Mouse (Mus musculus) activated CD4-positive, CD25-positive, alpha-beta regulatory T cell, adult 4 months (primary cell): Measurements from ENCODE around the gene Prkce. TPM values are rescaled to one million over a fixed set of nuclear protein-coding genes. Genes with fewer than 3 reads are reported as not detected.

Experiments
- ATAC-seq: one replicate; pipeline ENCODE4 v1.8.0; 2017
- polyA plus RNA-seq, 2 experiments: library from polyadenylated mRNA; unstranded; fragments of 100-300 nt; shearing (Covaris generic); gene quantifications; one replicate each; pipeline ENCODE4 v1.2.1; 2017

Prkce gene
- polyA plus RNA-seq, 2 experiments from 2014 or later, result 2.1 to 2.9 TPM

DNA sequence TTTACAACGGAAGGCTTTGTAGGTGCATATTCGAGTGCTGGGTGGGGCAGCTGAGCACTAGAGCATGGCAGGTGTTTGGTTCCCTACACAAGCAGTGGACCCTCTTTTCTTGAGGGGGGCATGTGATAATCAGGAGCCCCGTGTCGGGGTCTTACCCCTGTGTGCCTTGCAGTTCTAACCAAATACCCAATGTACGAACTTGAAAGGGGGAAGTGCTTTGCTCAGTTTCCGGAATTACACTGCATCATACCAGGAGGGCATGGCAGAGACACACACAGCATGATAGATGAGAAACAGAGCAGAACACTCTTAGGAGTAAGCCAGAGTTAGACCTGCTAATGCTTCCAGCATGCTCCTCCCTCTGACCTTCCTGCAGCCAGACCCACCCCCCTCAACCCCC lies 208.8 kb downstream of the Prkce start:
- ATAC-seq, result no peak

DNA sequence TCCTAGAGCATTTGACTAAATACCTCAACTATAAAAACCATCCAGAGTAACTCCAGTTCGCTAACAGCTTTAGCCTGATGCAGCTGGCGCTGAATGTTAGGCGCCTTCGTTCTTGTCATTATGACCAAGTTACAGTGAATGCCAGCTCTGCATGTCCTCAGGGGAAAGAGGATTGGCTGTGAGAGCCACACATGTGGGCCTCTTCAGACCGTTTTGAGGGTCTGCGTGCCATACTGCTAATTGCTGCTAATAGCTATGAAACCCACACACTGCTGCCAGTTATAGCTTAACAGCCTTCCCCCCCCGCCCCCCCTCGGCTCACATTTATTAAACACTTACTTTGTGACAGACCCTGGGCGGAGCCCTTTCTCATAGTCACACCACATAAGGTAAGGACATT lies 210.3 kb downstream of the Prkce start:
- ATAC-seq, result no peak

DNA sequence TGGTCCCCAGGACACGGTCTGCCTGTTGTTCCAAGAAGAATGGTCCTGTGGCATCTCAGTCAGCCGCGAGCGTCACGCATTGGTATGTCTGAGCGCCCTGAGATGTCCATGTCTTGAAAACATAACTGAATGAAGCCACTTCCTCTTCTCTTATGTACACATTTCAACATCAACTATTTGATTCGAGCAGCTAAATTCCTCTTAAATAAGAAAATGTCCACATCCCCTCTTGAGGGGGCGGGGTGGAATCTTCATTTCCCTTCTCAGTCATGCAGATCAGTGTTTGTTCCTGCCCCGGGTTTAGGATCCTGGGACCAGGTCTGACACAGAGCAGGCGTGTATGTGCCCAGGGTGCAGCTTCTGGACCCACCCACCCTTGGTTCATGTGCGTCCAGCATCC lies 211.0 kb downstream of the Prkce start:
- ATAC-seq, result no peak

DNA sequence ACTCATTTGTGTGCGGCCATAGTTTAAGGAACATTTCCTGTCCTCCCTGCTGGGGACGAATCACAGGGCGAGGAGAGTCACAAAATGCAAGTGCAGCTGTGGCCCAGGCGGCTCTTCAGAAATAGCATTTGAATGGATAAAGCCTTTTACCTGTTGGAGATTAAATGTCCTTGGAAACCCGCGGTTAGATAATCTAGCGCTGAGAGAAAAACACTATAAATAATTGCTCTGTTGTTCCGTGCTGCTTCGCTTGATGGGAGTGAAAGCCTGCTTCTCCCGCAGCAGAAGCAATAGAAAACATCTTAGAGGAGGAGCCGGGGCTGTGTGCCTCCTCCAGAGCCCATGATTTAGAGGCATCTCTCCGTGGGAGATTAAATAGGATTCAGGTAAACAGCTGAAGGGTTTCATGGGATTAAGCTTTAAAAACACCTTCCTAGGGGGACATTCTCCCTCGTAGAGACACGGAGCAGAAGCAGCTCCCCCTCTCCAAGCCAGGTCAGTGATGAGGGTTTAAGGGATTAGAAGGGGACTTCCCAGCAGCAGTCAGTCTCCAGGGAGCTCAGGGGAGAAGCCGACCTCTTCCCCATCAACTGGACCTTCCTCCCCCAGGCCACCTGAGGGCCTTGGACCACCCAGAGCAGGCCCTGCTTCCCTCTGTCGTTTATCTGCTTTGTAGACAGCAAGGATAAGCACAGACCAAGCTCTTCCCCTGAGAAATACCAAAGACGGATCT lies 212.0 kb downstream of the Prkce start:
- no peak for ATAC-seq

DNA sequence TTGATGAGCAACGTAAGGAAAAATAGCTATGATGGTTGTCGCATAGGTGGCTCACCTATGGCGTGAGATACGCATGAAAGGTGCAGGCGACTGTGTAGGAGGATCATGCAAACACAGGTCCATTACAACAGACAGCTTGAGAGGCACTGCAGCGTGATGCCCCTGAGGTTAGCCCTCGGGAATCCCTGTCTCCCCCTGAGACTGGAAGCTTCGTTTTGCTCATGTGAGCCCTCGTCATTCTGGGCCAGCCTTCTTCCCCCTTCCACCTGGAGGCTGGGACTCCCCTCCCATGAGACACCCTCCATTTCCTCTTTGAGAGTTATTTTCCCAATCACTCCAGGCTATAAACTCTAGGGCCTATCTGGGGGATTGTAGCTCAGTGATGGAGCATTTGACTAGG lies 213.9 kb downstream of the Prkce start:
- ATAC-seq, result no peak

DNA sequence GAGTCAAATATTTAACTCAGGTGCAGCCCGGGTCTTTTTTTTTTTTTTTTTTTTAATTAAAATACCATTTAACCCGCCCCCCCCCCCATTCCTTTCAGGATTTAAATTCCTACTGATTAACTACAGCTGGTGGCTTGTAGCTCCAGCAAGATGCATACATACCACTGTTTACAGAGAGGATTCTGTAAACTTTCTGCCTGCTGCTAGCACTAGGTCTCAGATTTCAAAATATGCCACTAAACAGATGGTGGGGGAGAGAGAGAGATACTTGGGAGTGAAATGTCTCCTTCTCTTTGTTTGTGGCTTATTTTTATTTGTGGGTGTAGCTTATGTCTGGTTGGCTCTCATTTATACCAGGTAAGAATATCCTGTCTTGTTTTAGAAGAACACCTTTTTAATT lies 215.3 kb downstream of the Prkce start:
- ATAC-seq, result no peak

DNA sequence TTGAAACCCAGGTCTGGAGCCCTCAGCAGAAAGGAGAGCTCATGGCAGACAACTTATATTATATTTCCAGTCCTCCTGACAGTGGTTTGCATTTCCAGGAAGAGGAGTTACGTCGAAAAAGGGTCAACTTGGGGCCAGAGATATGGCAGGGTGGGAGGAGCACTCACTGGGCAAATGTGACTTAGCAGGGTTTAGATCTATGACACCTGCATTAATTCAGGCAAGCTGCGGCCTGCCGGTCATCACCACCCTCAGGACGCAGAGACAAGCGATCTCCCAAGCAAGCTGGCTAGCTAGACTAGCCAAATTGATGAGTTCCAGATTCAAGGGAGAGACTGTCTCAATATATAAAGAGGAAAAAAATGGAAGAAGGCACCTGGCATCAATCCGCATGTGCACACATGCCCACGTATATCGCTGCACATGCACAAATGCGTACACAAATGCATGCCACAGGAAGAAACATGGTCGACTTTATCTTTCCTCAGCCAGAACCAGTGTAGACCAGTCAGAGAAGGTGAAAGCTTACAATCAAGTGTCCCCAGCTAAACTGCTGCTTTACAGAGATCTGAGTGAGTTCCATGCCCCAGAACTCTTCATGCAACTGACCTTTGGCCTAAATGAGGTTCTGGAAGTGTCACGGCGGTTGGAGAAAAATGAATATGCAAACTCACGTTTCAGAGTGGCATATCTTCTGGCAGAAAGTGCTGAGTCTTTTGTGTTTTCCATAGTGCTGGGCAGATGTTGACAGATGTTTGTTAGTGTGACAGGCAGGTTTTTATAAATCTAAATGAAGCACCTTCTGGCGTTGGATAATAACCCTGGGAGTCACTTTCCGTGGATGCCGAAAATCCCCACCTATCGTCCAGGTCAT lies 216.4 kb downstream of the Prkce start:
- ATAC-seq, result no peak

DNA sequence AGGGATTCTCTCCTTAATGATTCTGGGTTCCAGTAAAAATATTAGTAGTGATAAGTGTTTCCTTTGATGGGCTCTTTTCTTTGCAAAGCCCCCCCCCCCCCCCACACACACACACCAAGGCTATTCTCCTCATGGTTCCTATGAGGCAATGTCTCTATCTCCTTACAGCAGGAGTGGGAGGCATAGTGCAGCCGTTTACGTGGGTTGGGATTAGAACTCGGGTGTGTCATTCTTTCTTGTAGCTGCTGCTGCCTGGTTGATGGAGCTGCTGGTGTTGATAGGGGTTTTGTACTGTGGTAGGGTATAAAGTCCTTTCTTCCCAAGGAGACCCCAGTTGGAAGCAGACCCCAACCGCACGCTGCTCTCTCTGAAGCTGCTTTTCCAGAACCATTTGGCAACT lies 224.9 kb downstream of the Prkce start:
- no peak for ATAC-seq

DNA sequence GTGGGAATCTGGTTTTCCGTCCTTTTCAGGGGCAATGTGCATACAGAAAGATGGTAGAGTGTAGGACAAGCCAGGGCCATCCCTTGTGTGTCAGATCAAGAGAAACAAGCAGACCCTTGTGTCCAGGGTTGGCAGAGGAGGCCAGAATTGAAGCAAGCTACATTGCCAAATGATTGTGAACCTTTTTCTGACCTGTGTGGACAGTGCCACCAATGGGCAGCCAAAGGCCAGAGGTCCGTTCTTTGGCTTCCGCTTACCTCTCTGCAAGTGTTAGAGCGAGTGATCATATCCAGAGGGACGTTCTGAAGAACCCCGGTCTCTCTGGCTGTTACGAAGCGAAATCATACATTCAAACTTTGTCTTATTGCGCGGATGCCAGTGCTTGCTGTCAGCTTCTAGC lies 225.6 kb downstream of the Prkce start:
- no peak for ATAC-seq

DNA sequence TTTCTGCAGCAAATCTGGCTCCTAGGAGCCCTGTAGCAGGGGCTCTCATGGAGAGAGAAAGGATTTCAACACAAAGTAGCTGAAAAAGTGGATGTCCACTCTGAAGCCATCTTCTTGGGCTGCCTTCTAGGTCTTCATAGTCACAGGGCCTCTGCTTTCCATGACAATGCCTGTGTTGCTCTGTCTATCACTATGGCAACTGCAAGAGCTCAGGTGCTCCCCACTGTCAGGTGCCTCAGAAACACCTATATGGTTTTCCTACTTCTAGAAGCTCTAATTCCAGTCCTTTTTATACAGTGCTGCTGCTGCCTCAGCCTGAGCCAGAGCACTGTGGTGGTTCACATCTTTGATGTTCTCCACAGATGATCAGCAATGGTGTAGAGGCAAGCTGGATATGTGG lies 229.5 kb downstream of the Prkce start:
- ATAC-seq, result no peak

DNA sequence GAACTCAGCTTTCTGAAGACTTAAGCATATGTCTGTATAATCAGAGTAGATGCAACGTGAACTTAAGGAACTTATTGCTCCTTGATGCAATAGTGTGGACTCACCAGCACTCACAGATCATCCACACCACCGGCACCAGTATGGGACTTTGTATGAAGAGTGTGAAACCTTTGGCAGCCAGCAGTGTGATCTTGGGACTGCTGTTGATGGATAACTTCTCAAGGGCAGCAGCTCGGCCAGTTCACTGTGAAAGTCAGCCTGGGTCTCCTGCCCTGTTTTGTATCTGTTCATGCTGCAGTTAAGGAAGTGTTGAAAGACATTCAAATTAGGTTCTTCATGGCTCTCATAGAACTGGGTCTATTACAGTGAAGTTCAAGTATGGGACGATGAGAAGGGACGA lies 230.1 kb downstream of the Prkce start:
- no peak for ATAC-seq

DNA sequence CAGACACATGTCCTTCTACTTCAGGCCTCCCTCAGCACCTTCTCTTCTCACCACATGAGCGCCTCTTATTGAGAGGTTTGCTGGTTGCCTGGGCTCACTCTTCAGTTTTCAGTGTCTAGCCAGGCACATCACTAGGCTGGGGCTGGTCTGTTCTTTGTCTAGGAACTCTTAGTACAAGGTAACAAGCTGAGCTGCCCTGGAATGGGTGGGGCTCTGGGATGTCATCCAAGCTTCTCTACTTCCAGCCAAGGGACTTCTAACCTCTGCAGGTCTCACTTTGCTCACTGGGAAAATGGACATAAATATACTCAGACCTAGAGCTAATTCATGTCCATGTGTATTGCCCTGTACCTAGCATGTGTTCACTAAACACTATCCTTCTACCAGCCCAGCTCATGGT lies 230.6 kb downstream of the Prkce start:
- no peak for ATAC-seq

DNA sequence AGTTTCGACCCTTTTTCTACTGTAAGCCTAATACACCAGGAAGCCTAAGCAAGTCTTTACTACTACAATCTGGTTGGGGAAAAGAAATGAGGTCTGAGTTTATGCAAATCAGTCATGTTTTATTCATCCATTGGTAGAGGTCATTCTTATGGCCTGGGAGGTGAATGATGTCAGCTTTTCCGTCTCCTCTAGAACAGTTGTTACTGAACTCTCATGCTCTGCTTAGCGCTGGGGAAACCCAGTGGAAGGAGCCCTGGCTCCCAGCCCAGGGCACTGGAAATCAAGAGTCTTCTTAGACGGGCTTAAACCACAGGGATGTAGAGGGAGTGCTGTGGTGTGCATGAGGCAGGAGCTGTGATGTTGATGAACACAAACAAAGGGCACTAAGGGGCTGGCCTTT lies 232.4 kb downstream of the Prkce start:
- no peak for ATAC-seq

DNA sequence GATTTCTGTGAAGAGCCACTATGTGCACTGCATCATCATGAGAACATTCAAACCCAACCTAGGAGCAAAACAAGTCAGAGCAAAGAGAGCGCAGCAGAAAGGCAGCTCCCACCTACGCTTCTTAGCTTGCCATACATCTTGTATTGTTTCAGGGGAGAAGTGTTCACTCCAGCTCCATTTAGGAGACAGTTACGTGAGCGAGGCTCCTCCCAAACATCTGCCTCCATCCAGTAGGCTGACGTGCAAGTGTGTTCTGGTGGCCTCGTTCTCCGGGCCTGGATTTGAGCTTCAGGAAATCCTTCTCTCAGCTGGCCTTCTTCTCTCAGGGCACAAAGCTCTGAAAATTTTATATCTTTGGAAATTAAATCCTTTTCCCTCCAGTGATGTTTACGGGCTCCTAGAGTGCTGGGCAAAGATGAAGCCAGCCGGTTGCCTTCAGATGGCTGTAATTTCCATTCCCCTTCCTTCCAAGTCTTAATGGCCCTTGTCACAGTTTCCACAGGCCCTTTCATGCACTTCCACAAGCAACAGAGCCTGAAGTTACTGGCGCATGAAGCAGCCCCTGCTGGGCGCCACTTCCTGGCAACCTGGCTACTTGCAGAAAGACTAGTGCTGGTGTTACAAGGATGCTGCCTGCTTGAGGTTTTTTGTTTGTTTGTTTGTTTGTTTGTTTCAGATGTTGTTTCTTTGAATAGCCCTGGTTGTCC lies 237.4 kb downstream of the Prkce start:
- ATAC-seq, result no peak

DNA sequence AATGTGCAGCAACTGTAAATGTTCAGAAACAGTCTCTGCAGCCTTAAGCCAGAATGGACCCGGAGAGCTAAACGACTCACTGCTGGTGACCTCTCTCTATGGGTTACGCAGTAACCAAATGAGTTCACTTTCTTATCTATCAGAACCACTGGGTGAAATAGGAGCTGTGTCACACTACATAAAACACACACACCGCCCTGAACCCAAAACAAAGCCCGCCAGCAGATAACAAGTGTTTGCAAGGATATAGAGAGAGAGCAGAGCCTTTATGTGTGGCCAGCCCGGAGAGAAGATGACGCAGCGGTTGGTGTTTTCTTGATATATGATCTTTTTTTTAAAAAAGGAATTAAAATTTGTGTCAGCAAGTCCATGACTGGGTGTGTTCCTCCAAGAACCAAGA lies 238.1 kb downstream of the Prkce start:
- ATAC-seq, result no peak

DNA sequence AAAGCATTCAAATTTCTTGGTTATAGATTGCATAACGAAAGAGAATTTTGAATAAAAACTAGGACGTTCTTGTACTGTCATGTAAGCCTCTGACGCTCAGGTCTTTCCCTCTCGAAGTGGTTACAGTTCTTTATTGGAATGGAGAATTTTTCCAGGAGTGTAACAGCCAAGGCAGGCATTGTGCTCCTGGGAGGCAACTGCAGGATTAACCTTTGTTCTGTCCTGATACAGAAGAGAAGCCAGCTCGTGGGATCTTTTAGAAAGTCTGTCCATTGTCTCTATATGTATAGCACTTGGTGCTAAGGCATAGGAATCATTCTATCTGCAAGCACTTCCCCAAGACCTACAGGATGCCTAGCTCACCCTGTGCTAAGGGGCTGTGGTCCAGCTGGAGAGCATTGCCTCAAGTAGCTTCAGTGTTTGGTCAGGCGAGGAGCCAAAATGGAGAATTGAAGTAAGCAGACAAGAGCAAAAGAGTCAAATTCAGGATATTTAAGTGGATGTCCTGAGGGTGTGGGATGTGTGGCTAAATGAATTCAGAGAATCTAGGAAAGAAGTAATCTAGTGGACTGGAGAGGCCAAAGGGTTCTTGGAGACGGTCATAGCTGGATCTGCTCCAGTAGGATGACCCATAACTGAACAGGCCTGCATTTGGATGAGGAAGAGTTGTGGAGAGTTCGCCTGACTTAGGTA lies 240.5 kb downstream of the Prkce start:
- no peak for ATAC-seq

DNA sequence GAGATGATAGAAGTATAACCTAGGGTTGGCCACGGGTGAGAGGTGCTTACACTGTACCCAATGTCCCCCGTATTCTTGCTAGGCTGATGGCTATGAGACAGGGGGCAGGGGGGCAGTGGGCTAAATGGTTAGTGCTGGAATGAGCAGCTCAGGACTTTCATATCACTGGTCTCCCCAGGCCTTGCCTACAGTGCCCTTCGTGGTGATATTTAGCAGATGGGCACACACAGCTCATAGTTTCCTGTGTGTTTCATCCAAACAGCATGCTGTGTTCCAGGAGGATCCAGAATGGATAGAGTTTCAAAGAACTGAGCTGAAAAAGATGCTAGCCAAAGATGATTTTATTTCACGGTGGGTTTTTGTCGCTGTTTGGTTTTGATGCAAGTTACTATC lies 241.0 kb downstream of the Prkce start:
- no peak for ATAC-seq

DNA sequence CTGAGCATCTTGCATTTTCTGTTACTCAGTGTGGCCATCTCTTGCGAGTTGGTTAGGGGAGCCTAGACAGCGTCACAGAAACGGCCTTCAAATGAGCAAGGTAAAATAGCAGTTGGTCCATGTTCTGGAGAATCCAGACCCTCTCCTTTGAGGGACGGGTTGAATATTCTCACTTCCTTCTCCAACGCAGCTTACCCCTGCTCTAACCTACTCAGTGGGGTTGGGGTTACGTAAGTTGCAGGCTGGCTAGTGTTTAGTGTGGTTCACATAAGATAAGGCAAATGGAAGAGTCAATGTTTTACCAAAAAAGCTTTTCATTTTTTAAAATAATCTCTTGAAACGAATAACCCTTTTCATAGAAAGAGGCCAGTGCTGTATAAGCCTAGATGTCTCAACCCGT lies 241.9 kb downstream of the Prkce start:
- ATAC-seq, result no peak

DNA sequence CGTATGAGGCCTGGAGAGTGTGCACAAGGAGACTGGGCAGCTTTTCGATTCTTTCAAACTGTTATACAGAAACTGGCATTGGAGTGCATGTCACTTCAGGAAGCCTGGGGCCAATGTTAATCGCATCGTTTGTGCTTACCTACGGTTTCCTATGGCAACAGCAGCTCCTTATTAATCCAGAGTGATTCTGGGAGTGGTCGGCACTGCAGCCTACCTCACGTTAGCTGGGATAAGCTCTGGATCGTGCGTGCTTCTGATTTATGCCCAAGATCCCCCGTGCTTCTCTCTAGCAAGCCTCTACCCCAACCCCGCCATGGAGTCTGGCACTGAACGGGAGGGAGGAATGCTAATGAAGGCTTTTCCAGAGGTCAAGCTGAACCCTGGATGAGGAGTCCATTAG lies 242.9 kb downstream of the Prkce start:
- ATAC-seq, result no peak

DNA sequence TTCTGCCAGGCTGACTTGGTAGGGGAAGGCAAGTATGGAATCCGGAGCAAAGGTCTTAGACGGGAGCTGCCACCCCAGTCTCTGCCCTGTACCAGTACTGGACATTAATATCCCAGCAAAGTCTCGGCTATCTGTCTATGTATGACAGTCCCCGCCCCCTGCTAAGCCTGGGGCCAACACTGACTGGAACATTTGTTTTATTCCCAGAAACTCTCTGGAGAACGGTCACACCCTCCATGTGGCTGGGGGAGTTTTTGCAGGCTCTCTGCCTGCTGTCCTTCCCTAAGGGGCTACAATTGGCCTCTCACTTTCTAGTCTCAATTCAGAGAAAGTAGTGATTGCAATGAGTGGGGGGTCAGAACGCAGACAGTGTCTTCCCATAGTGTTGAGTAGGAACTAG lies 244.6 kb downstream of the Prkce start:
- ATAC-seq, result no peak

DNA sequence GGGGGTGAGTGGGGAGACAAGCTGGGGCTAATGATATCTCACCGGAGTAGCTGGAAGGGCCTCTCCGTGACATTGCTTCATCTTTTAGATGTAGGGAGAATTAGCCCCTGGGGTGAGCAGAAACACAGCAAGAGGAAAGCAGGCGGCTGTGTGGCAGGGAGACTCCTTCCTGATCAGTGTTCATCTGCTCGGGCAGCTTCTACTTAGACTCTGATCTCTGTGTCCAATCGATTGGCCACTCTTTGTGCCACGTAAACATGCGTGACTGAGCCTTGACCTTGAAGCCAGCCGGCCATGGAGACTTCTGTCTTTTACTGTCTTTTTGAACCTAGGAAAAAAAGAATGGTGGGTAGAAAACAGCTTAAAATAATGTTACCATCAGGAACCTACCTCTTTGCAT lies 247.0 kb downstream of the Prkce start:
- no peak for ATAC-seq

DNA sequence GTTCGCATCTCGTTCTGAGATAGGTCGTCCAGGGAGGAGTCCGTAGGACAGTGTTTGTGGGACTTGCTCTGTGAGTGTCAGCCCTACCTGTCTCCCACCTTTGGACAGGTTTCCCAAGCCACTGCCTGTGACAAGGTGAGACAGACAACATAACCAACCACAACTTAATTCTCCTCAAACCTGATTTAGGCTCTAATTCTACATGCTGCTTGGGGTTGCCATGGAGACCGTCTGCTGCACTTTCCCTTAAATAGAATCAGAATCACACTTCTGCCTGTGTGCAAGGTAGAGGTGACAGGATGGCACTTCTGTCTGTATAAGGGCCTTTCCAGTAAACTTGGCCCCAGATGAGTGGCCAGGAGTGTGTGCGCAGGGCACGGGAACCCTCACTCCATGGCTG lies 248.4 kb downstream of the Prkce start:
- ATAC-seq, result no peak

DNA sequence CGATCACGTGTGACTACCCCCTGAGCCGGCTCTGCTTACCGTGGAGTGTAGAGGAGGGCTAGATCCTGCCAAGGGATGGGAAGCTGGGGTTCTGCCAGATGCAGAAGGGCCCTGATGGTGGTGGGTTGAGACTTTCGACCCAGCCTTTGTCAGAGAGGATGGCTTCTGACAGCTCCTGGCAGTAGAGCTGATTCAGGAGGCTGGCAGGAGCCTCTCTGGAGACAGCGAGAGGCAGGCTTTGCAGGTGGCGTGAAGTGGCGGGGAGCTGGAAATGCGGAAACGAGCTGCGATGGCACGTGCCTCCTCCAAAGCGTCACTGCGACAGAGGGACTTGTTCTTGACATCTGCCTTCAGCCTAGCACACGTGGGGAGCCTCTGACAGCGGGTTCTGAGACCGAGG lies 250.7 kb downstream of the Prkce start:
- ATAC-seq, result no peak
